8 mouse cellular contexts compared by ENCODE assay signal in genomic region chr5:22549366-22550032, GRCm38 (mm10). TPM values are rescaled to one million over a fixed set of nuclear protein-coding genes. Genes with fewer than 3 reads are reported as not detected.
A peak's percentile ranks its signal among the peaks of the same experiment; 100 is the strongest.
DNase-seq lines count a peak whose midpoint lies in the region; ATAC-seq and TF ChIP-seq lines count a peak whose summit lies in the region.

No protein-coding gene starts in this region.

- H3K4me2 ChIP-seq in heart, embryonic 15.5 days: peak overlapping the region; percentile 78
- peak overlapping the region; percentile 85 for H3K4me2 ChIP-seq in liver, postnatal 0 days (ENCODE audit: low read depth, low read length)

- peak overlapping the region; percentile 79 for H3K9ac ChIP-seq in heart, embryonic 15.5 days
- H3K9ac ChIP-seq in liver, postnatal 0 days (replicated peaks): peak overlapping the region; percentile 67

- ATAC-seq in heart, embryonic 15.5 days (replicated peaks; ENCODE audit: insufficient number of reproducible peaks, insufficient read depth, low FRiP score, low read depth): no peak; the same call in 1 of the 2 replicates
- peak; percentile 43 for ATAC-seq in granulocyte monocyte progenitor cell, adult 5-6 weeks (replicated peaks; ENCODE audit: poor library complexity, severe bottlenecking)
- peak; percentile 38 for ATAC-seq in liver, postnatal 0 days
- no peak; the same call in 1 of the 2 replicates for ATAC-seq in monocyte, adult 5-6 weeks (replicated peaks; ENCODE audit: insufficient number of reproducible peaks, low FRiP score, low TSS enrichment, poor library complexity, severe bottlenecking)

- 10% methylated on average over 11 of the region's 11 CpGs for WGBS in heart, embryonic 15.5 days
- WGBS in liver, postnatal 0 days (ENCODE audit: insufficient replicate concordance): 1% methylated on average over 11 of the region's 11 CpGs

- intact Hi-C loops in heart, postnatal 14 days (cut with DNase I): no loop called here
- intact Hi-C loops in gastrocnemius, postnatal 36 days (cut with DNase I): no loop called here

- H3K27ac ChIP-seq in heart, embryonic 15.5 days: peak overlapping the region; percentile 92
- H3K27ac ChIP-seq in liver, postnatal 0 days (ENCODE audit: low read depth): peak overlapping the region; percentile 94

- peaks cover 7% of the 10 kb centered on the region for H3K4me1 ChIP-seq in heart, embryonic 15.5 days (replicated peaks)
- H3K4me1 ChIP-seq in liver, postnatal 0 days (ENCODE audit: insufficient read depth): peaks cover 25% of the 10 kb centered on the region

- H3K36me3 ChIP-seq in heart, embryonic 15.5 days: peaks cover 27% of the 10 kb centered on the region
- peaks cover 28% of the 10 kb centered on the region for H3K36me3 ChIP-seq in liver, postnatal 0 days (replicated peaks; ENCODE audit: insufficient read depth, low read length)

- no peaks in the 10 kb centered on the region for H3K9me3 ChIP-seq in heart, embryonic 15.5 days (replicated peaks)
- no peaks in the 10 kb centered on the region for H3K9me3 ChIP-seq in liver, postnatal 0 days (ENCODE audit: low read length)

- TF ChIP-seq CTCF in liver, postnatal 0 days (IDR thresholded peaks at IDR 0.05; ENCODE audit: low read depth): no peak

- no peak for DNase-seq in heart, postnatal 14 days
- DNase-seq in MN1 (ENCODE audit: low spot score): peak; percentile 10
- no peak for DNase-seq in liver, postnatal 0 days
- DNase-seq in gastrocnemius, adult 8-10 months (ENCODE audit: low spot score in 2 of 2): no peak
- DNase-seq in gastrocnemius, postnatal 36 days: no peak

- H3K27me3 ChIP-seq in heart, embryonic 15.5 days: no peaks in the 10 kb centered on the region
- no peaks in the 10 kb centered on the region for H3K27me3 ChIP-seq in liver, postnatal 0 days (ENCODE audit: insufficient read depth, low read length)

- TF ChIP-seq EP300 in liver, postnatal 0 days (IDR thresholded peaks at IDR 0.05; ENCODE audit: low read depth): no peak

- peak overlapping the region; percentile 84 for H3K4me3 ChIP-seq in heart, embryonic 15.5 days
- H3K4me3 ChIP-seq in liver, postnatal 0 days (ENCODE audit: low read depth, low read length): peak overlapping the region; percentile 66

RNA-seq across cellular contexts. Expression of gene Orc5, which starts 0.7 kb away (rescaled TPM):
- polyA plus RNA-seq in heart, embryonic 15.5 days (2015; fragmentation: Nextera tagmentation; extraction: Ambion mirVana): 26.0 and 27.3 TPM in 2 replicates
- 1 to 10 TPM; 7.8 to 8.0 TPM for total RNA-seq in heart, postnatal 14 days (2021)
- total RNA-seq in granulocyte monocyte progenitor cell, adult 5-6 weeks (2014; fragmentation: Nextera tagmentation): 23.5 and 27.6 TPM in 2 replicates
- total RNA-seq in granulocyte monocyte progenitor cell, adult 5-6 weeks (2017): 29.4 and 32.6 TPM in 2 replicates
- polyA plus RNA-seq in liver, postnatal 0 days (2015; fragmentation: Nextera tagmentation; extraction: Ambion mirVana): 26.0 and 26.3 TPM in 2 replicates
- 13.7 to 26.4 TPM (median 17.1 TPM) in 3 replicates for total RNA-seq in monocyte, adult 5-6 weeks (2017)
- total RNA-seq in gastrocnemius, adult 8-10 months (2022): 1 to 10 TPM; 6.1 to 9.1 (median 8.5) TPM
- total RNA-seq in gastrocnemius, postnatal 36 days (2021): 1 to 10 TPM; 6.0 to 6.5 TPM

Comparison
In these comparisons a context has a peak if more than half of its experiments do, and no peak if none do; other contexts are left out.
1. ATAC-seq: peak in granulocyte monocyte progenitor cell, adult 5-6 weeks (single experiment) and liver, postnatal 0 days (single experiment); none in heart, embryonic 15.5 days (single experiment) and monocyte, adult 5-6 weeks (single experiment).